Mouse (Mus musculus) kidney, postnatal 36 days (tissue): ENCODE results near the gene Fry.

ENCODE experiments used
- DNase-seq, 2 experiments: peaks; one replicate each; pipeline ENCODE4 v3.0.0; 2021 to 2022; ENCODE audit warnings: mixed read lengths in 2 of 2

Gene Fry

GRCm38 (mm10) chr5:150229776-150230175 lies 111.3 kb downstream of the Fry start:
- no peak for DNase-seq

- DNase-seq = peak in 1 of 2 experiments; percentile 50
Measured at GRCm38 (mm10) chr5:150232159-150233150, 114.0 kb downstream of the Fry start.

- peak; percentile 62 to 82 for DNase-seq
Measured at GRCm38 (mm10) chr5:150233154-150233886, 114.9 kb downstream of the Fry start.

GRCm38 (mm10) chr5:150235931-150236330 lies 117.5 kb downstream of the Fry start:
- no peak for DNase-seq

- DNase-seq = no peak
Measured at GRCm38 (mm10) chr5:150236597-150236996, 118.2 kb downstream of the Fry start.

GRCm38 (mm10) chr5:150241638-150242037 lies 123.2 kb downstream of the Fry start:
- no peak for DNase-seq

GRCm38 (mm10) chr5:150246737-150247136 lies 128.3 kb downstream of the Fry start:
- DNase-seq = peak in 1 of 2 experiments; percentile 21

- no peak for DNase-seq
Measured at GRCm38 (mm10) chr5:150257764-150258163, 139.3 kb downstream of the Fry start.

- peak; percentile 37 to 65 for DNase-seq
Measured at GRCm38 (mm10) chr5:150259191-150260053, 141.0 kb downstream of the Fry start.

GRCm38 (mm10) chr5:150260054-150260386 lies 141.6 kb downstream of the Fry start:
- DNase-seq = no peak

GRCm38 (mm10) chr5:150261361-150261760 lies 142.9 kb downstream of the Fry start:
- no peak for DNase-seq

- peak; percentile 72 to 74 for DNase-seq
Measured at GRCm38 (mm10) chr5:150262046-150262716, 143.7 kb downstream of the Fry start.

- peak in 1 of 2 experiments; percentile 19 for DNase-seq
Measured at GRCm38 (mm10) chr5:150262717-150263103, 144.3 kb downstream of the Fry start.

GRCm38 (mm10) chr5:150263162-150263561 lies 144.7 kb downstream of the Fry start:
- DNase-seq = no peak

GRCm38 (mm10) chr5:150263656-150264055 lies 145.2 kb downstream of the Fry start:
- no peak for DNase-seq

- no peak for DNase-seq
Measured at GRCm38 (mm10) chr5:150265005-150265404, 146.6 kb downstream of the Fry start.

GRCm38 (mm10) chr5:150265953-150266352 lies 147.5 kb downstream of the Fry start:
- DNase-seq = no peak

- no peak for DNase-seq
Measured at GRCm38 (mm10) chr5:150268261-150268660, 149.8 kb downstream of the Fry start.

- DNase-seq = no peak
Measured at GRCm38 (mm10) chr5:150270468-150270867, 152.0 kb downstream of the Fry start.

GRCm38 (mm10) chr5:150272173-150272572 lies 153.7 kb downstream of the Fry start:
- no peak for DNase-seq

GRCm38 (mm10) chr5:150275314-150275713 lies 156.9 kb downstream of the Fry start:
- DNase-seq = no peak

GRCm38 (mm10) chr5:150276611-150277010 lies 158.2 kb downstream of the Fry start:
- DNase-seq = no peak
